In the genomic region with DNA sequence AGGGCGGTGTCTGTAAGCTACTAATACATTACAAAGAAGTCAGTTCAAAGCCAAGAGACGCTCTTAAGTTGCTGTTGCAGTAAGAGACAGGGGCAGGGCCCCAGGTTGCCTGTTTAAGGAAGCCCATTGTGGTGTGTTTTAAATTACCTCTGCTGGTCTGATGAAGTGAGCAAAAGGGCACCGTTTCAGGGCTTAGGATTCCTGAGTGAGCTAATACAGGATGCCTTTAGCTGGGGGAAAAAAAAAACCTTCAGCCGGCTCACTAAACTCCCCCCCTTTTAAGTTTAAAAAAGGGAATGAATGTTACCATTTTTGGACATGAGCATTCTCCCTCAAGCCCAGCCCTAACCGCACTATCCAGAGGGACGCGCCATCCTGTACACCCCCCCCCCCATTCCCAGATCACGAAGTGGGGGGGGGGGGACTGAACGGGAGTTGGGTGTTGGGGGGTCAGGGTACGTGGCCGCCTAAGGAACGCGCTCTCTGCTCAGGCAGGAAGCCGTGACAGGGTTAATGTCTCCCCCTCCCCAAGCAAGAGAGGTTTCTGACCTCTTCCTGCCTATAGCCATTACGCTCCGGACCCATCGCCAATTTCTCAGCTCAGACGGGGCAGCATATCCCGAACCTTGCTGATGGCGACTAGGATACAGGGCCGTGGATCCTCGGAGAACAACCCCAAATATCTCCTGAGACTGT, we compare ENCODE assay signal across 8 mouse cellular contexts. TPM values are rescaled to one million over a fixed set of nuclear protein-coding genes. Genes with fewer than 3 reads are reported as not detected.
DNase-seq lines count a peak whose midpoint lies in the region; ATAC-seq and TF ChIP-seq lines count a peak whose summit lies in the region.

No protein-coding gene starts in this region.

- no peaks in the 10 kb centered on the region for H3K9me3 ChIP-seq in limb, embryonic 12.5 days
- H3K9me3 ChIP-seq in neural tube, embryonic 15.5 days (replicated peaks): no peaks in the 10 kb centered on the region

- H3K4me3 ChIP-seq in cerebellum, adult 2 months (replicated peaks; ENCODE audit: insufficient read depth, low read depth, low read length): peak overlapping the region; percentile 96
- peak overlapping the region; percentile 62 for H3K4me3 ChIP-seq in testis, adult 2 months (ENCODE audit: control insufficient read depth, low read depth, low read length)
- H3K4me3 ChIP-seq in limb, embryonic 12.5 days (replicated peaks): peak overlapping the region; percentile 80
- peak overlapping the region; percentile 91 for H3K4me3 ChIP-seq in neural tube, embryonic 15.5 days (replicated peaks)

- DNase-seq in cerebellum, adult 2 months: peak in 1 of 2 experiments; percentile 10
- DNase-seq in cerebellum, postnatal 25 days: no peak
- no peak for DNase-seq in testis, postnatal 14 days (ENCODE audit: low spot score)
- no peak for DNase-seq in spleen, postnatal 10 days (ENCODE audit: low spot score in 2 of 2)
- no peak for DNase-seq in adrenal gland, adult 8-10 months

- no peak for TF ChIP-seq POLR2A in cerebellum, adult 2 months (IDR thresholded peaks at IDR 0.05; ENCODE audit: borderline replicate concordance, insufficient read depth, low read length)
- TF ChIP-seq POLR2A in testis, adult 2 months (IDR thresholded peaks at IDR 0.05; ENCODE audit: control insufficient read depth, low read depth, low read length): no peak

- H3K4me2 ChIP-seq in limb, embryonic 12.5 days: peak overlapping the region; percentile 89
- peak overlapping the region; percentile 93 for H3K4me2 ChIP-seq in neural tube, embryonic 15.5 days

- peak overlapping the region; percentile 91 for H3K9ac ChIP-seq in limb, embryonic 12.5 days (replicated peaks)
- H3K9ac ChIP-seq in neural tube, embryonic 15.5 days (replicated peaks): peak overlapping the region; percentile 84

- WGBS in cerebellum, adult 2 months: 8% methylated on average over 22 of the region's 22 CpGs
- WGBS in limb, embryonic 12.5 days: under 1% methylated on average over 19 of the region's 22 CpGs
- WGBS in neural tube, embryonic 15.5 days: 1% methylated on average over 22 of the region's 22 CpGs

- TF ChIP-seq CTCF in cerebellum, adult 2 months (IDR thresholded peaks at IDR 0.05; ENCODE audit: borderline replicate concordance, insufficient read depth, low read depth, low read length): no peak
- TF ChIP-seq CTCF in testis, adult 2 months (IDR thresholded peaks at IDR 0.05; ENCODE audit: control insufficient read depth, insufficient read depth, insufficient replicate concordance, low read depth, low read length): no peak

- no peak overlapping the region for H3K27ac ChIP-seq in cerebellum, adult 2 months (ENCODE audit: insufficient read depth, low read length)
- H3K27ac ChIP-seq in testis, adult 2 months (ENCODE audit: control insufficient read depth, insufficient read depth, low read depth, low read length): peak overlapping the region; percentile 72
- peak overlapping the region; percentile 99 for H3K27ac ChIP-seq in limb, embryonic 12.5 days
- H3K27ac ChIP-seq in neural tube, embryonic 15.5 days (replicated peaks): peak overlapping the region; percentile 89

- H3K4me1 ChIP-seq in cerebellum, adult 2 months (ENCODE audit: control insufficient read depth, insufficient read depth, low read length): no peaks in the 10 kb centered on the region
- H3K4me1 ChIP-seq in testis, adult 2 months (ENCODE audit: control insufficient read depth, insufficient read depth, low read length): peaks cover 20% of the 10 kb centered on the region
- H3K4me1 ChIP-seq in limb, embryonic 12.5 days (replicated peaks): peaks cover 41% of the 10 kb centered on the region
- peaks cover 29% of the 10 kb centered on the region for H3K4me1 ChIP-seq in neural tube, embryonic 15.5 days

- no peaks in the 10 kb centered on the region for H3K27me3 ChIP-seq in cerebellum, adult 2 months (ENCODE audit: control insufficient read depth, insufficient read depth, low read length)
- H3K27me3 ChIP-seq in testis, adult 2 months (ENCODE audit: control insufficient read depth, insufficient read depth, low read length): peaks cover 3% of the 10 kb centered on the region; the same call in 1 of the 2 replicates
- H3K27me3 ChIP-seq in limb, embryonic 12.5 days: no peaks in the 10 kb centered on the region
- H3K27me3 ChIP-seq in neural tube, embryonic 15.5 days (replicated peaks): no peaks in the 10 kb centered on the region

- ATAC-seq in limb, embryonic 12.5 days (ENCODE audit: insufficient number of reproducible peaks, insufficient read depth, low FRiP score, low TSS enrichment, low read depth): no peak
- ATAC-seq in neural tube, embryonic 15.5 days (ENCODE audit: low FRiP score): no peak

- no peaks in the 10 kb centered on the region for H3K36me3 ChIP-seq in testis, adult 2 months (ENCODE audit: control insufficient read depth, insufficient read depth, low read length)
- no peaks in the 10 kb centered on the region; the same call in 1 of the 2 replicates for H3K36me3 ChIP-seq in limb, embryonic 12.5 days
- no peaks in the 10 kb centered on the region for H3K36me3 ChIP-seq in neural tube, embryonic 15.5 days

RNA-seq across cellular contexts. Expression of gene Actn1, which starts 1.5 kb away (rescaled TPM):
- polyA plus RNA-seq in cerebellum, adult 2 months (2012; rRNA removed): 30.0 and 35.4 TPM in 2 replicates
- 7.6 and 10.1 TPM in 2 replicates for polyA plus RNA-seq in testis, adult 2 months (2012; rRNA removed)
- polyA plus RNA-seq in limb, embryonic 12.5 days (2016; fragmentation: Nextera tagmentation; extraction: Ambion mirVana): 42.0 and 45.8 TPM in 2 replicates
- 8.0 and 19.7 TPM in 2 replicates for polyA plus RNA-seq in neural tube, embryonic 15.5 days (2015; fragmentation: Nextera tagmentation; extraction: Ambion mirVana)
- 10 to 100 TPM; 35.5 to 51.7 (median 44.4) TPM for total RNA-seq in adrenal gland, adult 8-10 months (2022)
